Mouse (Mus musculus) E14TG2a.4 (cell line): ENCODE data around the gene Gtf2h5.

Experiments
- CTCF ChIP-seq: conservative IDR thresholded peaks from 2 replicates; pipeline ENCODE4 v1.5.1; 2014; ENCODE audit warnings: low read length
- NANOG ChIP-seq: IDR thresholded peaks from 2 replicates; pipeline ENCODE4 v1.6.1; 2014; ENCODE audit warnings: borderline replicate concordance, low read length, mixed read lengths
- POU5F1 ChIP-seq: IDR thresholded peaks from 2 replicates; pipeline ENCODE4 v1.6.1; 2014; ENCODE audit warnings: low read length, borderline replicate concordance

- TF ChIP-seq CTCF (no peak), NANOG (no peak), POU5F1 (no peak)
Observed at GRCm38 (mm10) chr17:6037507-6037906, 42.1 kb upstream of the Gtf2h5 start.
